Mouse (Mus musculus) ovary, postnatal 10 days (tissue): ENCODE measurements at regions not wholly inside any gene's neighbourhood (a gene's known extent, or its start where the extent isn't known, plus 50 kb on each side); places are given as distances from the start of the nearest gene placed in this dataset.

ENCODE experiments used
- DNase-seq: peaks from one replicate; pipeline ENCODE4 v3.0.0; 2022; ENCODE audit warnings: low spot score

DNA sequence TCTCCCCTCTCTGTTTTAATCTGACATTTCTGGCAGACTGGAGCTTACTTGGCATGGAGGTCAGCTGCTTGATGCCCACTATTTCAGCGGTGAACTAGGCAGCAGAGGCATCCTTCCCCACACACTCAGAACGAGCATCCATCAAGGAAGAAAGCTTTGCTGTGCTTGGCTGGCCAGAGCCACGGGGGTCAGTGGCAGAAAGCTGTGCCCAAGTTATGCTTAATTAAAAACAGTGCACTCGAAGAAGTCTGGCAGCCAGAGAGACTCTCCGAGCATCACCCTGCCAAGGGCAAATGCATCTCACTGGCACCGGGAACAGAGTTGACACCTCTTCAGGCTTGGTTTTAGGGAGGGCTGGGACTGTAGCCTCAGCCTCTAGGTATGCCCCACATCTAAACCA lies 168.3 kb downstream of the Gm45692 start:
- DNase-seq = no peak

DNA sequence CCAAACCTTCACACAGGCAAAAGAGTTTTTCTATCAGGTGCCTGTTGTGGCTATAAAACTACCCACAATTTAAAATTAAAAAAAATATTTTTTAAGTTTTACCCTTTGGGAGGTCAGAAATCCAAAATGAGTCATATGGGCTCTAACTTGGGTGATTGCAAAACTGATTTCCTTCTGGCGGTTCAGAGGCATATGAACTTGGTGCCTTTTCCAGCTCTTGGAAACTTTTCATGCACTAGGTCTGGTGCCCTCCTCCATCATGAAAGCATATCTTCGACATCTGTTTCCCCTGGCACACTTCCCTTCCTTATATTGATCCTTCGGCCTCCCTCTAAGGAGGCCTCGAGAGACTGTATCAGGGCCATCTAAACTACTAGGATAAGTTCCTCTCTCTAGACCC lies 168.8 kb downstream of the Gm45692 start:
- DNase-seq = no peak

DNA sequence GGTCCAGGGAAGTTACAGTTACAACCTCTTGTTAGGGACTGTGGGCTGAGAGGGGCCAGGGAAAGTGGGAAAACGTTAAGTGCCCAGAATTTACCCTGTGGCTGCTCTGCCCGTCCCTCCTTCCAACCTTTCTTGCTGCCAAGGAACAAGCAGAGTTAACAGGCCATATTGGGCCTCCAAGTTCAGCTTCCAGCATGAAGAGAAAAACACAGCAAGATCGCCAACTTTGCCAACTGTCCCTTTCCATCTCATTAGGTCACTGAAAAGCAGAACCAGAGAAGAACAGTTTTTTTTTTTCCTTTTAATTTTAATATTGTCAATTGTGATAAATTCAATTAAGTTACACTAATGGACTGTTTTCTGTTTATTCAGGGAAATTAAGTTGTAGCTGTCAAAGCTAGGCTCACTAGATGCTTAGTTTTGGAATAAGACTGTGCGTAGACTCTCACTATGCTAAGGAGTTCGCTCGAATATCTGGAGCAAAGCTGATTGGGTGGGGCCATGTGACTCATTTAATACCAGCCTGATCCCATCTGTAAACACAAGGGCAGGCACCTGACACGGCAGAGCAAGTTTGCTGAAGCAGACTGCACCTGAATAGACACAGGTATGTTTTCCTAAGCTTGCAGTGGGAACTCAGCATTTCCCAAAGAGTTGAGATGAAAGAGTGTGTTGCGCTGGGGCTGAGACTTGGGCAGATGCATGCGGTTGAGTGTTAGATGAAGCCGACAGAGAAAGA lies 178.9 kb downstream of the Gm45692 start:
- no peak for DNase-seq

DNA sequence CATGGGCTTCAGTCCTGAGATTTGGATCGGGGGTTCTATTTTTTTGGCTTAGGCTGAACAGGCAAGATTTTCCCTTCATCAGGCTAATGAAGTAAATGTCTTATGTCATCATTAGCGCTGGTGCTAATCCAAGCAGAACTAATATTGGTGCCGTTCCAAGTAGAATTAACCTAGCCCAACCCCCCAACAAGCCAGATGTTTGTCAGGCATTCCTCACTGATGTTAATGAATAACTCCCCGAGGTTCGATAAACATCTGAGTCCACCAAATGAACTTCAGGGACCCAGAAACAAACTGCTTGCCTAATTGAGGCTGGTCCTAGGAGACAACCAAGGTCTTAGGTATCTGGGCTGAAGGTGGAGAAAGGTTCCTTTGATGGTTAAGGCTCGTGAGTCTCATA lies 180.9 kb downstream of the Gm45692 start:
- DNase-seq = no peak

DNA sequence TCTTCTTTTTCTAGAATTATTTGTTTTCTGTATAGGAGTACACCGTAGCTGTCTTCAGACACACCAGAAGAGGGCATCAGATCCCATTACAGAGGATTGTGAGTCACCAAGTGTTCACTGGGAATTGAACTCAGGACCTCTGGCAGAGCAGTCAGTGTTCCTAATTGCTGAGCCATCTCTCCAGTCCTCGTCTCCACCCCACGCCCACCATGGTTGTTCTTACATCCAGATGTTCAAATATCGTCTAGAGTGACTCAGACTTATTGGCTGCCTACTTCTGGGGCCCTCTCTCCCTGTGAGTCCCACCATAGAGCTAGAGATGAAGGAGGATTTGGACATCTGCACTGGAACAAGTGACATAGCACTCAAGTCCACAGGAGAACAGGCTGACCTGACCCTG lies 182.6 kb downstream of the Gm45692 start:
- DNase-seq = no peak

DNA sequence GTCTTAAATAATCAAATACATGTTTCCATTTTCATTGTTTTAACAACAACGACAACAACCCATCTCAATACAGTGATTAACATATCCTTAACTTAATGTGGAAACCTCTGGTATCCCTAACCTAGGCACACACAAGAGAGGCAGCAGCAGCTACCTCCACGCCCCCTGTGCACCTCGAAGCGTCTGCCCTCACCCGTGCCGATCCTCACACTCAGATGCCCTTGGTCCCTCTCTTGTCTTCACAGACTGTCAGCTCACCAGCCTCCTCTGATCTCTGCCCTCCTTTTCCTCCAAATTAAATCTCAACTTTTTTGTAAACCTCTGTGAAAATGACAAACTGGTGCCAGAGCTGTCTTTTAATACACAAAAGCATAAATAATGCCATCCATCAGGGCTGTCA lies 185.2 kb downstream of the Gm45692 start:
- no peak for DNase-seq

DNA sequence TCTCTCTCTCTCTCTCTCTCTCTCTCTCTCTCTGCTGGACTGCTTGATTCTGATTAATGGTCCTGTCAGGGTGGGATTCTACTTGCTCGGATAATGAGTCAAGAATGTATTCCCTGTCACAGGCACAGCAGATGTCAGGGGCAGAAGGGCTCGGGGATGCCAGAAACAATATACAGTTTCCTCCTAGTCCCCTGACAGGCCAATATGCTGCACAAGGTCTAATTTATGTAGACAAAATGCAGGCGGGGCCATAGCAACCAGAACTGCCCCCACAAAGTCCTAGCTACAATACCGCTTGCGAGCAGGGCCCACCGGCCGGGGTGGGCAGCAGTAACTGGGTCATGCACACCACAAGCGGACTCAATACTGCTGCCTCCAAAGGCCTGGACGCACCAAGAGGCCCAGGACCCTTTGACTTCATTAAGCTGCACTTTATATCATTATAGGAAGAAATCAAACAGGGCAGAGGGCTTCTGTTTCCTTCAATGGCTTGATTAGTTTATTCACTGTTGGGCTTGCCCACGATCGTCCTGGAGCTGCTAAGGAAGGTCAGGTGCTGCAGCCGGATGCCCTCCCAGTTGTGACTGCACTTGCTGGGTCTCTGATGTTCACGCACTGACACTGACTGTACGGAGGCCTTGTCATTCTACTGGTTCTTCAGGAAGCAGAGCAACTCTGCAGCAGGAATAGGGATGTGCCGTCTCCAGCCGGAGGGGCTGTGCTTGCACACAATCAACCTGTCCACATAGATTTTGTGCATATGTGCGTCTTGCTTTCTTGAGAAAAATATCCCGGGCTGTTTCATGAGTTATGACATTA lies 185.9 kb downstream of the Gm45692 start:
- no peak for DNase-seq

DNA sequence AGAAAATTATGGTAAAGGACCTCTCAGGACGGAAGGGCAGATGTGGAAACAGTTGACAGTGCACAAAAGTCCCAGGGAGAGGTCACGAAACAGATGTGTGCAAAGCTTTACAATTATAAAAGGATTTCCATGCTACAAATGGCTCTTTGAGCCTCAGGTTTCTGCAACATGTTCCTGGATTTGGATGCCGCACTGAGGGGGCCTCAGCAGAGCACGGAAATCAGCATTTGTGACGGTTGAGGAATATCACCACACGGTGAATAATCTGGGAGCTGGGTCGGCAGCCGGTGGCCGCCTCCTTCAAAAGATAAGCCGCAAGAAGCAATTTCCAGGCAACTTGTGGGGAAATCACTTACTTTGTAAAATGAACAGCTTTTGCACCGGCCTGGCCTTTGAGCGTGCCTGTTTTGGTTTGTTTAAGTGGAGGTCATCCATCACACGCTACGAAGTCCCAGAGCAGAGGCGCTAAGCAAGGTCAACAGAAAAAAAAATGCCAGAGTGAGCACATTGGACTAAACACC lies 188.8 kb downstream of the Gm45692 start:
- DNase-seq = no peak

DNA sequence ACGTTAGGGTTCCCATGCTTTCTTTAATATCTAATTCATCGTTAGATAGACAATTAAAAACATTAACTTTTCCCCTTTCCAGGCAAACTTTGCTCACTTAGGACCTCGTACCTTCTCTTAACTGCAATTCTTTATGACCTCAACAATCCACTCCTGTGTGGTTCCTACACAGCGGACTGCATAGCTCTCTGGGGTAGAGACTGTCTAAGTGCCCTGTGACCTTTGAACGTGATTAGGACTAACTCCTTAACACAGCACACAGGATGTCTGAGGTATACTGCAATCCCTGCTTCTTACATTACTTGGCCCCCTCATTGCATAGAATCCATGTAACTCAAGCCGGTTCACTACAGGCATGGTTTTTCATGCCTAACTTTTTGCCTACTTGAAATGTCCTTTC lies 190.4 kb downstream of the Gm45692 start:
- no peak for DNase-seq

DNA sequence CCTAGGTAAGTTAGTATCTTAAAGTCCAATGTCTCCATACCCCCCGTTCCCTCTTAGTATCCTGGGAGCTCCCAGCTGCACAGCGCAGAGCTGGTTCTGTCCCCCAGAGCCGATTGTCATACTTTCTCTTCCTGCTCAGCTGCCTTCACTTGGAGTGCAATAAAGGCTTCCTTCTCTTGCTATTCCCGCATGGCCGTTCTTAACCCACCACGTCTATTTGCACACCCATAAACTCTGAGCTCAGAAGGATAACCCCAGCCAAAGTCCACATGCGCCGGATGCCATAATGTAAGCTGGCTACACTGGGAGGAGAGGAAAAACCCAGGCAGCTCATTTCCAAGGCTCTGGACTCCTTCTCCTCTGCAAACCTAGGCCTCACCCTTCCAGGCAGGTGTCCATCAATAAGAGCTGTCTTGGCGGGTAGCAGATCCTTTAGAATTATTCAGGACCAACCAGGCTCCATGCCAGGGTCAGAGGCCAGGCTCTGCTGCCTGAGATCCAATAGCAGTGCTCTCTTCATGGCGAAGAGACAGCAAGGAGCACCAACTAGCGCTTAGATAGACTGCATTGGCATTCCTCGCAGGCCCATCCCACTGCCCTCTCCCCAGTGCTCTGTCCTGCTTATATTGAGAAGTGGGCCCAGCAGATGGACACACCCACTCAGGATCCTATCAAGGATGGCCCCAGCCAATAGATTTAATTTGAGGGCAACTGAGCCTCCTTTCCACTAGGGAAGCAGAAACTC lies 204.4 kb downstream of the Gm45692 start:
- DNase-seq = no peak

DNA sequence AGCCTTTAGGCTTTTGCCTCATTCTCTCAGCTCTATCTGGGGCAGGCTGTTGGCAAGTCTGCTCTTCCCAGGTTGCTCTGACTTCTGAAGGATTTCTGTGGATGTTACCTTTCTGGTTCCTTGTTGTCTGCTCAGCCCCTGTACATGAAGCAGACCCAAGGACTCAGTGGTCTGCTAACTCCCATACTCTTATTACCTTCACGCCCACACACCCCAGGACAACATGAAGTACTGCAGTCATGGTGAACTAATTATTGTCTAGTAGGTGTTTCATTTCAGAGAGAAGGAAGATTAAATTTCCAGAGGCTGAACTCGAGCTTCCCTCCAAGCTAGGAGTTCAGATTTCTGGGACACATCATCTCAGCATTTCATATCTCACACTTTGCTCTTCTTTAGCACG lies 205.3 kb downstream of the Gm45692 start:
- no peak for DNase-seq

DNA sequence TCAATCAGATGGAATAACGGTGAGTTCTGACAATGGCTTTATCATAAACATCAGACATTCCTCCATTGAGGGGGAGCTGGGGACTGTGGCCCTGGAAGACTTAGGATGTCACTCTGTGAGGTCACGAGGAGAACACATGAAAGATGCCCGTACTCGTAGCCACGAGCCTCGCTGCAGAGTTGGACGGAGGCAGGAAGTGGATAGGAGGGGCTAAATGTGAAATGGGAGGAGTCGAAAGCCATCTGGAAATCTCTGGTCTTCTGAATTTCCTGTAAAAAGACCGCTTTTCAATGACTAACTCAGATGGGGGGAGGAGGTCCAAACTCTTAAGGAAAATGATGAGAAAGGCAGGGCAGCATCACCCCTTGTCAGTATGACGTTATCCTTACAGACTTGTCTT lies 210.5 kb downstream of the Gm45692 start:
- no peak for DNase-seq

DNA sequence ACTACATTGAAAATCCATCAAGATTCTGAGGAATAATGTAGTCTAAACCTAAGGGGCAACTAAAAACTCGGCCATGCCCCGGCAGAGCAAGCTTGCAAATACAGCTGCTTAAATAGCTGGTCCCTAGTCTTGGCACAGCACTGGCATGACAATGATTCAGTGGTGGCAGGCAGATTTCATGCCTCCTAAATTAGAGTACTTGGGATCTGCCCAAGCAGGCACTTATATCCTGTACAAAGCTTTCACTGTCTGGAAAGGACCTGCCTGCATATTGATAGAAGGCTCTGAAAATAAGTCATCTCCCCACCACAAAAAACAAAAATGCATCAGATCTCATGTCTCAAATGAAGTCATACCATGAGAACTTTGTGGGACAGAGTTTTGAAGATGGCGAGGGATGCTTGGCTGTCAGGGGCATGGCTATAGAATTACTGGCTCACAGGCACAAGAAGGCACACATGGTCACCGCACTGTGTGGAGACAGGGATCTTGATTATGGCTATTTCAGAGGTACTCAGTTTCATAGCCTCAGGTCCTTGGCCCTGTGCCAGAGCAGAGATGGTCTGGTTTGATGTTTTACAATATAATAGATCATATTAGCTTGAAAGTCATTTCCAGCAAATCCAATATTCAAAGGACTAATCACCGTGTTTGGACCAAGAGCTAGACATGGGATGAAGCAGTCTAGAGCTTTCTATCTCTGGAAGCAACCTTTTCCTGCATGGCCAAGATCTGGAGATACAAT lies 217.7 kb downstream of the Gm45692 start:
- DNase-seq = no peak

DNA sequence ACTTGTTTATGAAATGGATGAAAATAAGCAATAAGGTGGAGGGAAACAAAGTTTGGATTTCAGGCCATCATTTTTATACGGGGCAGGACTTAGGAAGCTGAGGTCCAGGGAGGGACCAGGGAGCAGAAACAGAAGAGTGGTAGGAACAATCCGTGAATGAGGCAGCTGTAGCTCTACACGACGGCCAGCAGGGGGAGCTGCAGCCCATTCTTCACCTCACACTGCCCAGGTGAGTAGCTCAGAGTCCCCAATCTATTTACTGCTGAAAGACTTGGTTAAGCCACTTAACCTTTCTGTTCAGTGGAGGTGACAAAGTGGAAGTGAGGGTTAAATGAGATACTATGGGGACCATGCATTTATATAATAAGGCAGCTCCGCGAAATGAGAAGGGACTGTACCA lies 225.7 kb downstream of the Gm45692 start:
- DNase-seq = peak; percentile 44

DNA sequence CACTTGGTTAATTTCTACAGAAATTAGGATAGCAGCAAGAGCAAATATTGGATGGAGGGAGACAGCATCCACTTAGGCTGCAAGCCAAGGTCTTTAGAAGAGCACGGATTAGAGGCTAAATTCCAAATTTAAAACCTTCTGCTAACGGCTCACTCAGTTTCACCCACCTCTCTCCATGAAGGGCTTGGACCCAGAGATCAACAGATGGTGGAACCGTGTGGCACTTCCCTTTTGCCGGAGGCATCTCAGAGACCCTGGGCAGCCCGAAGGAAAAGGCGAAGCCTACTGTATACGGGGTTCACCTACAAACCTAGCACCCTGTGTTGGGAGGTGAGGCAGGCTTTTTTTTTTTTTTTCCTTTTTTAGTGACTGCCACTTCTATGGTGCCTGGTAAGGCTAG lies 229.9 kb downstream of the Gm45692 start:
- DNase-seq = no peak

DNA sequence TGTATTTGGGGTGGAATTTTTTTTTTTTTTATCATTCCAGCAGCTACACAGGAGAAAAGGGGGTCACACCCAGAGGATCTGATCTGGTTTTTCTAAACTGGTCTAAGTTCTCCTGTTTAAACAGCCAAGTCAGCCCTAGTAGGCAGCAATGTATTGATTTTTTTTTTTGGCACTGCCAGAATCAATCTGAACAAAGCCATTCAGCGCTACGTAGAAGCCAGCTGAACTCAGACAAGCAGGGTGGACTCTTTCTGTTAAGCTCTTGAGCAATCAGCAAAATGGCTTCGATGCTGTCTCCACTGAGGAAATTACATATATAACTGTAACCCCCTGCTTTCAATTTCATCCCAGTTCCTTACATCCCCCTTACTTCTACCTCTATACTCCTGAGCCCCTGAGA lies 230.5 kb downstream of the Gm45692 start:
- DNase-seq = no peak

DNA sequence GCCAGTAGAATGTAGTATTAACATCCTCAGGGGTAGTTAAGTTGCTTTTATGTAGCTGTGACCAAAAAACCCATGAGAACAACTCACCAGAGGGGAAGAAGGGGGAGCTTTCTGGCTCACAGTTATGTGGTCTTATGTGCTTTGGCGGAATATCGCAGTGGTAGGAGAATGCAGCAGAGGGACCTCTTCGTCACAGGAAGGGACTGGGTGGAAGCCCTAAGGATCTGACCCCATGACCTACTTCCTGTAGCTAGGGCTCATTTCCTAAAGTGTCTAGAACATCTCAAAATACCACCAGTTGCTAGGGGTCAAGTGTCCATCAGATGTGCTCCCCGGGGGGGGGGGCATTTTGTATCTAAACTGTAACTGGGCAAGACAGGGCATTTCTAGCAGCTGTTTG lies 231.3 kb downstream of the Gm45692 start:
- no peak for DNase-seq

DNA sequence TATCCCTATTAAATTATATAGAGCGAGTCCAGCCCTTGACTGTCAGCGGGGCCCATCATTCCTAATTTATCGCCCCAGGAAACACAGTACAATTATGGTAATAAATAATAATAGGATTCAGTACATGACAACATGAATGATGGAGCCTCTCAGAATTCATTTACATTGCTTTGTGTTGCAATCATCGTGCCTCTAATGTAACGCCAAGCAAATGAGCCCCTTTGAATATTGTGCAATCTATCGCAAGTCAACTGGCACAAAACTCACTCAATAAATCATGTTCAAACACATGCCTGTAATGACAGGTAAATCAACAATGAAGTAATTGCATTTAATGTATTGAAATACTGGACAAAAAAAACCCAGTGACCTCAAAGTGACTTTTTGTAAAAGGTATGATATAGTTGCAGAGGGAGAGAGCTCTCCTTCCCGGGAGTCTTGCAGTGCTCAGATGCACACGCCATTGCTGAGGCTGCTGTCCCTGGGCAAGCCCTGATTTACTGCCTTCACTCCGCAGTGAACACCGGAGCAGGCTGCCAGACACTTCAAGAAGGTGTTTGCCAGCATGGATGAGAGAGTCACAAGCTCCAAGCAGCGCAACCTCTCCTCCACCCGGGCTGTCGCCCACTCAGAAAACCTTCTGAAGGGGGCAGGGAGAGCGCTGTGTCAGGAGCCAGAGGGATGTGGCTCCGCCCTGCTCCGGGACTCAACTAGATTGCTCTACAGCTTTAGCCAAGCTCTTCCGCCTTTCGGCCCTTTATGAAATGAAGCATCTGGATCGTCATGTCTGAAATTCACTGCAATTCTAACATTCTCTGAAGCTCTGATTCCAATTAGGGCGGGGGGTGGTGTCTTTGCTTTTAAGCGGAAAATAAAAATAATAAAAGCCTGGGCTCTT lies 232.6 kb downstream of the Gm45692 start:
- peak; percentile 41 for DNase-seq

DNA sequence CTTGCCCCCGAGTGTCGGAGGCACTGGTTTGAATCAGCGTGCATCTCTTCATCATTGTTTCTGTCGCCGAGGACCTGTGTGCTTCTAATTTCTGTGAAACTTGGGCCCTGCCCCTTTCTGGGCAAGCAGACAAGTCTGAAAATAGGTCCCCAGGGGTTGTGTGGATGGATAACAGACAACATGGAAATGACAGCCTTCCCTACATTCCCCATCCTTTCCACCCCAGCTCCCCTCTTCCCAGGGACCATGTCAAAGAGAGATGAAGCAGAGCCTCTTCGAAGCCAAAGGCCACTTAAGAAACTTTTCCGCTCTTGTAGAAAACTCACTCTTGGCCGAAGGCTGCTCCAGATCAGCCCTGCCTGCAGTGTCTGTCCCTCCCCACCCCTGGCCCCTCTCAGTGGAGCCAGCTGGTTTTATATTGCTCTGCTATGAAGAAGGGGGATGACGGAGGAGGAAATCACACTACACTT lies 233.2 kb downstream of the Gm45692 start:
- peak; percentile 59 for DNase-seq

DNA sequence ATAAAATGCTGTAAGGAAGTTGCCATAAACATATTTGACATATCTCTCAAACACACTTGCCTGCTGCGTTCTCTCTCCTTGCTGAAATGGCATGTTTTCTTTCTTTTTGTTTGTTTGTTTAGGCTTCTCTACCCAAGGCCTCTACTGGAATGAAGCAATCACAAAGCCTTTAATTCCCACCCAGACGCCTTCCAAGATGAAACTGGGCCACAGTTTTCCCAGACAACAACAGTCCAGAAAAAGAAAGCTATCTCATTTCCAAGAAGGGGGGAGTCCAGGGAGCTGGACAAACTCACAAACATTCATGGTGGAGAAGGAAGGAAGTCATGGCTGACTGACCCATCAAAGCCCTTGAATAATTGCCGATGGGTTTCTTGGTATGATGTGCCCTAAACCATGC lies 234.1 kb downstream of the Gm45692 start:
- DNase-seq = no peak

DNA sequence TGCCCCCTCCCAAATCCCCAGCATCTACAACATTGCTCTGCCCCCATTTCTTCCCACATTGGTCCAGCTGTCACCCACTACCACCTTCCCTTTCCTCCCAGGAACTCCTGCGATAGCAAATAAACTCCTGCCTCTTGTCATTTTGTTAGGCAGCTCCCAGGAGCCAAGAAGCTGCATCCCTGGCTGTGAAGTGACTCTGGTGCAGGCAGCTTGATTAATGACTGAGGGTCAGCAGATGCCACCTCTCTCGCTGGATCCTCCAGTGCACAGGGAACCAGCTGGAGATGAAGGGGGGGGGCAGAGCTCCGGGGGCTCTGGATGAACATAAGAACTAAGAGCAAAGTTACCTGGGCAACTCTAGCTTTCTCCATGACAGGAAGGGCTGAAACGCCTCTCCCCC lies 235.2 kb downstream of the Gm45692 start:
- no peak for DNase-seq
